Mouse (Mus musculus) myocyte (in vitro differentiated cells): Measurements from ENCODE around the gene Cerk. TPM values are rescaled to one million over a fixed set of nuclear protein-coding genes. Genes with fewer than 3 reads are reported as not detected.
"Not testable (repeated sequence)": the region's sequence is repeated elsewhere in the genome, so short reads cannot be mapped to it uniquely, and the experiment has no call there.

ENCODE experiments used
- H3K27me3 ChIP-seq: one replicate; pipeline ENCODE4 v1.6.1; 2011; ENCODE audit not compliant: control insufficient read depth, insufficient read depth, insufficient read length
- H3K36me3 ChIP-seq: one replicate; pipeline ENCODE4 v1.6.1; 2011; ENCODE audit not compliant: control insufficient read depth, insufficient read depth
- H3K4me2 ChIP-seq: one replicate; pipeline ENCODE4 v1.6.1; 2011; ENCODE audit warnings: low read depth, control low read depth
- H3K4me3 ChIP-seq: one replicate; pipeline ENCODE4 v1.5.1; 2011; ENCODE audit warnings: mild to moderate bottlenecking, control low read depth, moderate library complexity
- H3K79me2 ChIP-seq: one replicate; pipeline ENCODE4 v1.6.1; 2011; ENCODE audit not compliant: control insufficient read depth, insufficient read depth
- H3ac ChIP-seq: one replicate; pipeline ENCODE4 v1.6.1; 2011; ENCODE audit not compliant: control insufficient read depth, insufficient read length
- CEBPB ChIP-seq: IDR thresholded peaks from 2 replicates; pipeline ENCODE4 v1.6.1; 2011; ENCODE audit warnings: mild to moderate bottlenecking, moderate library complexity; ENCODE audit not compliant: poor library complexity, insufficient read depth, severe bottlenecking
- E2F4 ChIP-seq: IDR thresholded peaks from one replicate; pipeline ENCODE4 v1.6.1; 2011; ENCODE audit warnings: mild to moderate bottlenecking, control low read depth, moderate library complexity; ENCODE audit not compliant: insufficient read depth
- MAX ChIP-seq: IDR thresholded peaks from one replicate; pipeline ENCODE4 v1.6.1; 2011; ENCODE audit warnings: low read depth, mild to moderate bottlenecking, control low read depth
- MYOD1 ChIP-seq, 3 experiments: IDR thresholded peaks; one replicate each; pipeline ENCODE4 v1.6.1; 2011; ENCODE audit warnings: control low read depth in 2 of 3, low read depth in 2 of 3, mild to moderate bottlenecking in 2 of 3, moderate library complexity in 1 of 3; ENCODE audit not compliant: insufficient read length in 2 of 3, control insufficient read depth in 1 of 3
- MYOG ChIP-seq, 3 experiments: IDR thresholded peaks; one replicate each; pipeline ENCODE4 v1.6.1; 2011; ENCODE audit warnings: control low read depth in 2 of 3, low read depth in 2 of 3, mild to moderate bottlenecking in 2 of 3; ENCODE audit not compliant: insufficient read length in 2 of 3, control insufficient read depth in 1 of 3, insufficient read depth in 1 of 3
- POLR2A ChIP-seq: IDR thresholded peaks from one replicate; pipeline ENCODE4 v1.6.1; 2011; ENCODE audit warnings: low read depth, mild to moderate bottlenecking, control low read depth, moderate library complexity; ENCODE audit not compliant: insufficient read length
- POLR2AphosphoS2 ChIP-seq: IDR thresholded peaks from one replicate; pipeline ENCODE4 v1.6.1; 2011; ENCODE audit warnings: low read depth, control low read depth; ENCODE audit not compliant: insufficient read length
- REST ChIP-seq: IDR thresholded peaks from one replicate; pipeline ENCODE4 v1.6.1; 2011; ENCODE audit warnings: mild to moderate bottlenecking, control low read depth, moderate library complexity; ENCODE audit not compliant: insufficient read depth, insufficient read length
- SRF ChIP-seq: IDR thresholded peaks from one replicate; pipeline ENCODE4 v1.6.1; 2011; ENCODE audit warnings: low read depth; ENCODE audit not compliant: control insufficient read depth, insufficient read length
- TCF12 ChIP-seq: IDR thresholded peaks from one replicate; pipeline ENCODE4 v1.6.1; 2011; ENCODE audit warnings: mild to moderate bottlenecking, control low read depth; ENCODE audit not compliant: poor library complexity, insufficient read depth, severe bottlenecking
- TCF3 ChIP-seq: IDR thresholded peaks from one replicate; pipeline ENCODE4 v1.6.1; 2011; ENCODE audit warnings: low read depth, control low read depth; ENCODE audit not compliant: insufficient read length
- USF1 ChIP-seq: IDR thresholded peaks from one replicate; pipeline ENCODE4 v1.6.1; 2011; ENCODE audit warnings: low read depth, mild to moderate bottlenecking, control low read depth, moderate library complexity
- polyA plus RNA-seq: library from polyadenylated mRNA; unstranded; fragments of >200 nt; fragmentation: generic; extraction: Trizol; gene quantifications from one replicate; pipeline ENCODE4 v1.2.1, GENCODE M21; 2012; ENCODE audit warnings: missing spikeins

The Cerk gene
- polyA plus RNA-seq, 1 experiment = 13.8 TPM

- no peak overlapping the region for H3ac ChIP-seq
- TF ChIP-seq TCF12 = no peak
- no peak for TF ChIP-seq MYOG (IDR thresholded peaks at IDR 0.05; ENCODE audit: control insufficient read depth in 1 of 3, insufficient read depth in 1 of 3, insufficient read length in 2 of 3, low read depth in 2 of 3)
- no peak for TF ChIP-seq MYOD1 (IDR thresholded peaks at IDR 0.05; ENCODE audit: control insufficient read depth in 1 of 3, insufficient read length in 2 of 3, low read depth in 2 of 3)
- no peak for TF ChIP-seq MAX
- TF ChIP-seq POLR2AphosphoS2 = no peak
- no peak for TF ChIP-seq CEBPB
- no peak for TF ChIP-seq TCF3
- no peak for TF ChIP-seq POLR2A
- TF ChIP-seq REST = no peak
- TF ChIP-seq USF1 = no peak
- no peak overlapping the region for H3K4me2 ChIP-seq
- H3K27me3 ChIP-seq = no peaks in the 10 kb centered on the region
- H3K4me3 ChIP-seq = peak overlapping the region; percentile 0
- H3K36me3 ChIP-seq = no peaks in the 10 kb centered on the region
- peaks cover 35% of the 10 kb centered on the region for H3K79me2 ChIP-seq
Observed at GRCm38 (mm10) chr15:86183484-86183883, 2.5 kb downstream of the Cerk start.

- Histone ChIP-seq H3K27me3 (no peaks in the 10 kb centered on the region), H3K4me3 (peak overlapping the region; percentile 0), H3ac (no peak overlapping the region), H3K4me2 (peak overlapping the region; percentile 39), H3K79me2 (peaks cover 35% of the 10 kb centered on the region), H3K36me3 (no peaks in the 10 kb centered on the region)
- TF ChIP-seq TCF3 (peak; percentile 78), MYOG (IDR thresholded peaks at IDR 0.05; ENCODE audit: control insufficient read depth in 1 of 3, insufficient read depth in 1 of 3, insufficient read length in 2 of 3, low read depth in 2 of 3) (peak in 2 of 3 experiments; percentile 93 to 99), TCF12 (peak; percentile 40), MYOD1 (IDR thresholded peaks at IDR 0.05; ENCODE audit: control insufficient read depth in 1 of 3, insufficient read length in 2 of 3, low read depth in 2 of 3) (peak in 2 of 3 experiments; percentile 93), REST (no peak)
Observed at GRCm38 (mm10) chr15:86182646-86183045, 3.3 kb downstream of the Cerk start.

DNA sequence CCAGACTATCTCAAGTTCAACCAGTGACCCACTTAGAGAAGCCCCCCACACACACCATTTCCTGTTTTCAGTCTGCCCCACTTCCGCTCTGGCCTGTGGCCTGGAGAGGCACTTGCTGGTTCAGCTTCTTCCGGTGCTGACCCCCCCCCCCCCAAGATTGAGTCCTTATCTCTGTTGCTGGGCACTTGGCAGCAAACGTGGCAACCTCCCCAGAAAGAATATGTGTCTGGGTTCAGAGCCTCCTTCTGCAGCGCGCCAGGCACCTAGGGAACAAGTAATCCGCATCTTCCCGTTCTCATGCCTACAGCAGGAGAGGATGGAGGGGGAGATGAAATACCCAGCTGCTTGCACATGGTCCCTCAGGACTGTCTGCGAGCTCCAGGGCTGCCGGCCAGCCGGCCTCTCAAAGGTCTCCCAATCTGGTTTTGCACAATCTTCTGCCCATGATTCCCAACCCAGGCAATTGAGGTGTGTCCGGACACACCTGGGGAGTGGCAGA lies 4.0 kb downstream of the Cerk start:
- Histone ChIP-seq H3K36me3 (no peaks in the 10 kb centered on the region), H3K4me3 (peak overlapping the region; percentile 0), H3K79me2 (peaks cover 35% of the 10 kb centered on the region), H3ac (no peak overlapping the region), H3K4me2 (no peak overlapping the region), H3K27me3 (no peaks in the 10 kb centered on the region)
- TF ChIP-seq TCF12 (no peak), POLR2AphosphoS2 (no peak), POLR2A (no peak), CEBPB (no peak), MYOG (IDR thresholded peaks at IDR 0.05; ENCODE audit: control insufficient read depth in 1 of 3, insufficient read depth in 1 of 3, insufficient read length in 2 of 3, low read depth in 2 of 3) (no peak), MAX (no peak), E2F4 (no peak), USF1 (no peak), TCF3 (no peak), MYOD1 (IDR thresholded peaks at IDR 0.05; ENCODE audit: control insufficient read depth in 1 of 3, insufficient read length in 2 of 3, low read depth in 2 of 3) (no peak), SRF (no peak), REST (no peak)

GRCm38 (mm10) chr15:86181321-86181720 lies 4.6 kb downstream of the Cerk start:
- H3K4me3 ChIP-seq, H3K27me3 ChIP-seq, H3K4me2 ChIP-seq, H3K36me3 ChIP-seq, H3ac ChIP-seq: not testable (repeated sequence)
- peaks cover 35% of the 10 kb centered on the region for H3K79me2 ChIP-seq

- no peaks in the 10 kb centered on the region for H3K36me3 ChIP-seq
- H3K4me2 ChIP-seq = no peak overlapping the region
- H3K79me2 ChIP-seq = peaks cover 35% of the 10 kb centered on the region
- H3ac ChIP-seq = no peak overlapping the region
- H3K4me3 ChIP-seq = no peak overlapping the region
- no peaks in the 10 kb centered on the region for H3K27me3 ChIP-seq
- no peak for TF ChIP-seq MAX
- TF ChIP-seq CEBPB = no peak
- no peak for TF ChIP-seq SRF
- TF ChIP-seq USF1 = no peak
- no peak for TF ChIP-seq MYOG (IDR thresholded peaks at IDR 0.05; ENCODE audit: control insufficient read depth in 1 of 3, insufficient read depth in 1 of 3, insufficient read length in 2 of 3, low read depth in 2 of 3)
- TF ChIP-seq POLR2A = no peak
- no peak for TF ChIP-seq MYOD1 (IDR thresholded peaks at IDR 0.05; ENCODE audit: control insufficient read depth in 1 of 3, insufficient read length in 2 of 3, low read depth in 2 of 3)
- no peak for TF ChIP-seq REST
Observed at GRCm38 (mm10) chr15:86180427-86180826, 5.5 kb downstream of the Cerk start.
